Mouse (Mus musculus) cerebellum, adult 11 months (tissue): ENCODE results near the gene Ppfibp2.

Experiments
- DNase-seq: peaks from one replicate; pipeline ENCODE4 v3.0.0; 2022

Gene Ppfibp2

GRCm38 (mm10) chr7:107664063-107665056, 69.4 kb downstream of the Ppfibp2 start:
- no peak for DNase-seq

GRCm38 (mm10) chr7:107665221-107665585, 70.2 kb downstream of the Ppfibp2 start:
- DNase-seq, result no peak

- peak; percentile 8 for DNase-seq
Observed at GRCm38 (mm10) chr7:107665586-107666261, 70.7 kb downstream of the Ppfibp2 start.

- DNase-seq, result no peak
Observed at GRCm38 (mm10) chr7:107666262-107666902, 71.4 kb downstream of the Ppfibp2 start.

GRCm38 (mm10) chr7:107668514-107668913, 73.5 kb downstream of the Ppfibp2 start:
- DNase-seq, result no peak

- DNase-seq, result no peak
Observed at GRCm38 (mm10) chr7:107675224-107675623, 80.2 kb downstream of the Ppfibp2 start.

GRCm38 (mm10) chr7:107680151-107680852, 85.3 kb downstream of the Ppfibp2 start:
- DNase-seq, result no peak

- DNase-seq, result no peak
Observed at GRCm38 (mm10) chr7:107681306-107681705, 86.3 kb downstream of the Ppfibp2 start.

- DNase-seq, result no peak
Observed at GRCm38 (mm10) chr7:107683162-107683561, 88.2 kb downstream of the Ppfibp2 start.

GRCm38 (mm10) chr7:107683622-107684021, 88.6 kb downstream of the Ppfibp2 start:
- DNase-seq, result no peak

GRCm38 (mm10) chr7:107685238-107685954, 90.4 kb downstream of the Ppfibp2 start:
- no peak for DNase-seq

GRCm38 (mm10) chr7:107685955-107686285, 90.9 kb downstream of the Ppfibp2 start:
- no peak for DNase-seq

- no peak for DNase-seq
Observed at GRCm38 (mm10) chr7:107687412-107687811, 92.4 kb downstream of the Ppfibp2 start.

GRCm38 (mm10) chr7:107688040-107688439, 93.0 kb downstream of the Ppfibp2 start:
- no peak for DNase-seq

- DNase-seq, result no peak
Observed at GRCm38 (mm10) chr7:107690426-107691221, 95.6 kb downstream of the Ppfibp2 start.

GRCm38 (mm10) chr7:107691493-107691892, 96.5 kb downstream of the Ppfibp2 start:
- DNase-seq, result no peak

GRCm38 (mm10) chr7:107694254-107694947, 99.4 kb downstream of the Ppfibp2 start:
- no peak for DNase-seq

GRCm38 (mm10) chr7:107697066-107697465, 102.1 kb downstream of the Ppfibp2 start:
- no peak for DNase-seq

GRCm38 (mm10) chr7:107699926-107700325, 104.9 kb downstream of the Ppfibp2 start:
- no peak for DNase-seq

- DNase-seq, result no peak
Observed at GRCm38 (mm10) chr7:107700646-107701045, 105.6 kb downstream of the Ppfibp2 start.
